Mouse (Mus musculus) lung, postnatal 36 days (tissue): Measurements from ENCODE around the gene Cpne2.
A peak's percentile ranks its signal among the peaks of the same experiment; 100 is the strongest.

Experiments used
- DNase-seq: peaks from one replicate; pipeline ENCODE4 v3.0.0; 2022; ENCODE audit warnings: mixed read lengths

Gene Cpne2

GRCm38 (mm10) chr8:94537456-94537855 lies 4.7 kb downstream of the Cpne2 start:
- DNase-seq = no peak

GRCm38 (mm10) chr8:94540025-94540424 lies 7.2 kb downstream of the Cpne2 start:
- no peak for DNase-seq

DNA sequence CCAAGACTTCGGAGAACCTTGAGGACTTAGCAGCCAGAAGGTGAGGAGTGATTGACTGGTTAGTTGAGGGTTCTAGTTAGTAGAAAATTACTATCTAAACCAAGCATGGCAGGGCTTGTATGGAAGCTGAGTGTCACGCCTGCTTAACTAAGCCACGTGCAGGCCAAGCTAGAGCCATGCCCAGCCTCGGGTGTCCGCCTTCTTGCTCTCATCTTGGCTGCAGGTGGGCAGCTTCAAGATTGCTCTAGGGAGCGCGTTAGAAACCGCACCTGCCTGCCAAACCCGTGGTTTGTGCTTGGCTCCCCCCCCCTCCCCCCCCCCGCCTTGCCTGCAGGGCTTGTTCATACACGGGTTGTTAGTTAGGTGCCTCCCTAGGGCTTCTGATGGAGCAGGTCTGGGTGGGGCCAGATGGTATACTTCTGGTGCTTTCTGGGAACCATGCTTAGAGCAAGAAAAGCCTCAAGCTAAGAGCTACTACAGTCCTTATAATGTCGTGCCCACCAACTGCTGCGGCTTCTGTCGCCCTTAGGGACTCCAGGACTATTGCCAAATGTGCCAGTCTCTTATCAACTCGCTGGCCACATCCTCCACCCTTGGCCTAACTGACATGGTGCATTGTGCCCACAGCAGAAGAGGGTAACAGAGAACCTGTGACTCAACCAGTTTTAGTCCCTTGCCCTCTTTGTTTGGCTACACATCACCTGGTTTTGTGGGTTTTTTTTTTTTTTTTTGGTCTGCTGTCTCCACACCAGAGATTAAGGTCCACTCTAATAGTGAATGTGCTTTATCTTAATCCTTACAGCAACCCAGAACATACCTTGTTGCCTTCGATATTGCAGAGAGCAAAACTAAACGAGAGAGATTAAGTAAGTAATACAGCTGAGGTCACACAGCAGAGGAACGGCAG lies 8.4 kb downstream of the Cpne2 start:
- DNase-seq = no peak

- no peak for DNase-seq
Measured at GRCm38 (mm10) chr8:94543981-94544380, 11.2 kb downstream of the Cpne2 start.

DNA sequence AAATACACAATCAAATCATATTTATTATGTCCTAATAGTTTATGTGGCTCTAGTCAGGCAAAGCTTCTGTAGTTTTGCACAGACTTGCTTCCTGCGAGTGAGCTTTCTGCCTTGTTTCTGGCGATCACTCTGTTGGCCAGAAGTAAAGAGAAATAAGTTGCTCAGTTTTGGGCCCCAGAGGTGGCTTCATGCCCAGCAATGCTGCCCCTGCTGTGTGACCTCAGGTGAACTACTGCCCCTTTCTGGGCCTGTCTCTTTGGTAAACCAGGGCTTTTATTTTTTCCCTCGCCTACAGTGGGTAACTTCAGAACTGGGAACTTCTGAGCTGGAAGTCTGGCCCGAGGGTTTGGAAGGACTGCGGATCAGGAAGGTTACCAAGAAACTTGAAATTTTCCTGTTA lies 16.3 kb downstream of the Cpne2 start:
- DNase-seq = no peak

DNA sequence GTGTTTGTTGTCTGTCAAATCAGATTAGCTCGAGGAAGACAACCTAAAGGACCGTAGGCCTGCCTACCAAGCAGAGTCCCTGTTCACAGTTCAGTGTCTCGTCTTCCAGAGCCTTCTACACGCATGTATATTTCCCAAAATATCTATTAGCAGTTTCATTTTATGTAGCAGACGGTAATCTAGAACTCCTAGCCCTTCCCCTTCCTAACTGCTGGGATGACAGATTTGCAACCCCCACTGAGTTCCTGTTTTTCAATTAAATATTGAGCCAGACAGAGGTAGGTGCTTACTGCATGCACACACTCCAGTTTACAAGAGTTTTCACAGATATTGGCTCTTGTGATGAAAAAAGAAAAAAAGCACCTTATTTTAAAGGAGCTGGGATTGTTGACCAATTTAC lies 16.7 kb downstream of the Cpne2 start:
- DNase-seq = no peak

- DNase-seq = no peak
Measured at GRCm38 (mm10) chr8:94549998-94550397, 17.2 kb downstream of the Cpne2 start.

DNA sequence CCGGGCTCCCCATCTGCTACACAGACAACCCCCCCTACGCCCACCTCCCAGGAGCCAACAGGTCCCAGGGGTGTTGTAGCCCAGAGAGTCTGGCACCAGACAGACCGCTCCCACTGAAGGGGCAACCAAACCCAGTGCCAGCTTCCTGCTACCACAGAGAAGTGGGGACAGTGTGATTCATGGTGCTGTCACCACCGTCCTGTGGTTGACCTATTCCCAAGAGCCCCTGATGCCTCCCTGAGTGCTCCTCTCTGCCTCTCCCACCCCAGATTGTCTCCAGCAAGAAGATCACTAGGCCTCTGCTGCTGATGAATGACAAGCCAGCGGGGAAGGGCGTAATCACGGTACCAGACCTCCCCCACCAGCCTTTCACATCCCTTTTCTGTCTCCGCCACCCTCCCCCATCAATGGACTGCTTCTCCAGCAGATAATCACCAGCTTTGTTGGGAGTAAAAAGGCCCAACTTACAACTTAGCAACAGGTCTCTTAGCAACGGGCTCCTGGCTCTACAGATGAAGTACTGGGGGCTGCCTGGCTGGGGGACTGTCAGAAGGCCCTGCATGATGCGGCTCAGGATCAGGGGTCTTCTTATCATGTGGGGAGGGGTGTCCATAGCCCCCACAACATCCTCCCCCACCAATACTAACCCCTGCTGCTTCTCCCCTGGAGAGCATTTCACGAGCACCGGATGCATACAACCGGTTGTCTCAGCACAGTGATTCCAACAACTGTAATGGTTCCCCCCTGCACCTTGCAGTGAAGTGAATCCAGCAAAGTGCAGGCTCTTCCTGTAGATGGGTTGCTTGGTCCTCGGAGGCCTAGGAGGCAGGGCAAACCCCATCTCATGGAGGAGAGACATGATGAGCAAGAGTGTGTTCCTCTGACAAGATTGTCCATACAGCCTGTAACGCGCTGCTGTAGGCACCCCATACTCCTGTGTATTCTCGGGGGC lies 19.0 kb downstream of the Cpne2 start:
- peak; percentile 23 for DNase-seq

GRCm38 (mm10) chr8:94552696-94553095 lies 19.9 kb downstream of the Cpne2 start:
- no peak for DNase-seq

DNA sequence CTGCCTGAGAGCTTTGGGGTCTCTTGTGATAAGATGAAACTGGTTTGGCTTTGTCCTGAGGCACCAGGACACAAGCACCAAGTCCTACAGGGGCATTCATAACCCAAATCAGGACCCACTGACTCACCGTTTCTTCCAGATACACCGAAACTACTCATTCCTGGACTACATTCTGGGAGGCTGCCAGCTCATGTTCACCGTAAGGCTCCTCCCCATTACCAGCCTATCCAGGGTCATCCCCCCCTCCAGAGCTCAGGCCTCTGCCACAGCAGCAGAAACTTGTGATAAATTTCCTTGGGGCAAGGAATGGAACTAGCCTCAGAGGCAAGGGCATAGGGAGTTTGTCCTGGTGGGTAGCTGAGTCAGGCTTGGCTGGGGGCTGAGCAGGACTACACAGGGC lies 24.5 kb downstream of the Cpne2 start:
- no peak for DNase-seq

GRCm38 (mm10) chr8:94561256-94561655 lies 28.5 kb downstream of the Cpne2 start:
- DNase-seq = no peak

DNA sequence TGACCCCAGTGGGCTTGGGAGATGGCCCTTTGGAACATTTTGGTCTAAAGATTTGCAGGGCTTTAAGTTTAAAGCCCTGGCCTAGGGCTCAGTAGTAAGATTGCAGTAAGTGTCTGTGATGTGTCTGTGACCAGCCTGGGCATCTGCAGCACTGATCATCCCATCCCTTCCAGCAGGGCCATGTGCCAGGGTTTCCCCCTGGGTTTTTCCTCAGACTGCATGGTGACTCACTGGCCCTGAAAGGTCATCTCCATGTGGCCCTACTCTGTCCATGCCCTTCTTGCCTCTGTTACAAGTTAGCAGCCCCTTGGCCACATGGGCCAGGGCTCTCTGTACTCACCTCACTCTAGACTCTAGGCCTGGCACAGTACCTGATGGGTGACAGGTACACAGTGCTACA lies 31.6 kb downstream of the Cpne2 start:
- DNase-seq = no peak

GRCm38 (mm10) chr8:94566033-94566432 lies 33.2 kb downstream of the Cpne2 start:
- DNase-seq = no peak

GRCm38 (mm10) chr8:94566446-94567158 lies 33.8 kb downstream of the Cpne2 start:
- DNase-seq = no peak

- no peak for DNase-seq
Measured at GRCm38 (mm10) chr8:94567159-94567849, 34.5 kb downstream of the Cpne2 start.

GRCm38 (mm10) chr8:94568098-94568497 lies 35.3 kb downstream of the Cpne2 start:
- DNase-seq = no peak

DNA sequence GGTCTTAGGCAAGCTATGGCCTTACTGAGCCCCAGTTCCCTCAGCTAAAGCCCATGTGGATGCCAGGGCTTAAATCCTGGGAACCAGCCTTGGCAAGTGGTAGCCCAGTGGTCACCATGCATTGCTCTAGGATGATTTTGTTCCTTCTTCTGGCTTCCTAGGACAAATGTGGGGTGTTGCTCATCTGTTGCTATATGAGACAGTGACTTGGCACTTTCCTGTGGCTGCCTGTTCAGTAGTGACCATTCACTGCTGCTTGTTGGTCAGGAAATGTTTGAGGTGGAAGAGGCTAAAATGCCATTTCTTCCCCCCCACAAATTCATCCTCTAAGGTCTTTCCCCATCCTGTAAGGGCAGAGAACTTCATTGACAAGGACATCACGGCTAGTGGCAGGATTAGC lies 36.6 kb downstream of the Cpne2 start:
- DNase-seq = no peak

- DNase-seq = no peak
Measured at GRCm38 (mm10) chr8:94571896-94572295, 39.1 kb downstream of the Cpne2 start.

GRCm38 (mm10) chr8:94574159-94574907 lies 41.5 kb downstream of the Cpne2 start:
- no peak for DNase-seq

GRCm38 (mm10) chr8:94575148-94575547 lies 42.4 kb downstream of the Cpne2 start:
- DNase-seq = no peak

DNA sequence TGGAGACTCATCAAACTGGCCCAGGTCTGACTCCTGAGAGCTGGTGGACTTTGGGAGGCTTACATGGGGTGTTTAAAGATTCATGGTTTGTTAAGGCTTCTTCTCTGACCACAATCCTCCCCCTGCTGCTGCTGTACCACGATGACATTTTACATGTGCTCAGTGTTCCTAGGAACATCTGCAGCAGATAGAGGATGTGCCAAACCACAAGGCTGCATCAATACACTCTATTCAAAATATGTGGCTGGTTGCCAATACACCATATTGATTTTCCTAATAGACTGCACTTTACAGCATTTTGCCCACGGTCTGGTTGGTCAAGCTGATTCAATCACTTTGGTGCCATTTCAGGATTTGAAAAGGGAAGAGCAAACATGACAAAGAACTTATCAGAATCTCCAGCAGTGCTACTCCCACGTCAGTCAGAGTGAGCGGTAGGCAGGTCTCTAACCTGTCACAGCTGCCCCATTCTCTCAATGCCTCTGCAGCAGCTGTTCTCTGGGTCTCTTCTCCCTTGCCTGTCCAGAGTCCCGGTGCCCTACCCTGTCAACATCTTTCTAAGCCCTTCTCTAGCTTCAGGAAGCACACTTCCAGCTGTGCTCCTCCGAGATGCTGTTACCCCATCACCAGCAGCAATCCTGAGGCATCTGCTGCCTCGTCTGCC lies 49.2 kb downstream of the Cpne2 start:
- no peak for DNase-seq
